Mouse (Mus musculus): ENCODE measurements around the gene Ddx47.

GRCm38 (mm10) chr6:134963910-134964309, 47.5 kb upstream of the Ddx47 start:
- TF ChIP-seq CTCF (IDR thresholded peaks at IDR 0.05; ENCODE audit: low read depth, low read length) (no peak), POLR2AphosphoS5 (IDR thresholded peaks at IDR 0.05; ENCODE audit: insufficient replicate concordance, low read depth, low read length) (no peak), GATA1 (IDR thresholded peaks at IDR 0.05; ENCODE audit: borderline replicate concordance, low read length) (no peak), TAL1 (conservative IDR thresholded peaks at IDR 0.05; ENCODE audit: low read depth, low read length) (no peak), GATA2 (IDR thresholded peaks at IDR 0.05; ENCODE audit: borderline replicate concordance, low read depth, low read length) (no peak)

Measured in G1E (cell line).